Mouse (Mus musculus): ENCODE data around the gene Hspa1l.
A peak's percentile ranks its signal among the peaks of the same experiment; 100 is the strongest.
"Not testable (repeated sequence)": the region's sequence is repeated elsewhere in the genome, so short reads cannot be mapped to it uniquely, and the experiment has no call there.

Gene Hspa1l

DNA sequence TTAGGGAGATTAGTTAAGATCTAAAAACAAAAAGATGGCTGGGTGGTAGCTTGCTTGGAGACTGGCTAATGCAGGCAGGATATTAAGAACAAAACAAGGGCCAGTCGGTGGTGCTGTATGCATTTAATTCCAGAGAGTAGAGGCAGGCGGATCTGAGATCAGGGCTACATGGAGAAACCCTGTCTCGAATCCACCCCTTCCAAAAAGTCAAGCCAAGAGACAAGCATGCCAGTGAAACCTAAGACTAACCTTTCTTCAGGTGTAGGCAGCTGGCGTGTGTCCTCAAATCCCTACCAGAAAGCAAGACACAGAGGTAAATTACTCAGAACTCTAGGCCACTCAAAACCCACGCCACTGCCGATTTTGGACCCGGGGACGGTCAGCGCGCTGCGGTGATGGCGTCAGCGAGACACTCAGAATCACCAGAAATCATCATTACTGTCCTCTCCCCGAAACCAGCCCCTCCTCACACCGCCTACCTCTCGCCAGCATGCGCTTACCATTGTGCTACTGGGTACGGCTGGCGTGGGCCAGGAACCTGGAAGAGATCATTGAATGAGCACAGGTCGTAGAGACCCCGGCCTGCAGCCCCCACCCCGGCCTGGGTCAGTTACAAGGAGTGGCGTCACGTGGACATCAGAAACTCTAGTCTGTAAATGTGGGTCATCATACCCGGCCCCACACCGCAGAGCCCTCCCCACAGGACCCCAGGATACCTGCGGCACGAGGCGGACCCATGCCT, 20.7 kb upstream of the Hspa1l start:
- DNase-seq (ENCODE audit: low spot score): no peak

- peak; percentile 80 for DNase-seq (ENCODE audit: low spot score)
These were observed 20.0 kb upstream of the Hspa1l start for GRCm38 (mm10) chr17:34952378-34953040.

DNA sequence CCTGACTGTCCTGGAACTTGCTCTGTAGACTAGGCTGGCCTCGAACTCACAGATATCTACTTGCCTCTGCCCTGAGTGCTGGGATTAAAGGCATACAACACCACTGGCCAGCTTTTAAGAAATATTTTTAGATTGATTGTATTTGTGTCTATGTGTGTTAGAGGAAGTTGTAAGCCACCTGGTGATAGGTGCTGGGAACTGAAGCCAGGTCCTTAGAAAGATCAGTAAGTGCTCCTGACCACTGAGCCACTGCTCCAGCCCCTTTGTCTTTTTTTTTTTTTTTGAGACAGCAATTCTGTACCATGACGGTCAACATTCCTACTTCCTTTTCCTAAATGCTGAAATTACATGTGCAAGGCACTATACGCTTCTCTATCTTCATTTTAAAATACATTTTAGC, 19.2 kb upstream of the Hspa1l start:
- DNase-seq (ENCODE audit: low spot score): no peak

GRCm38 (mm10) chr17:34953904-34954303, 18.6 kb upstream of the Hspa1l start:
- DNase-seq (ENCODE audit: low spot score): no peak

DNA sequence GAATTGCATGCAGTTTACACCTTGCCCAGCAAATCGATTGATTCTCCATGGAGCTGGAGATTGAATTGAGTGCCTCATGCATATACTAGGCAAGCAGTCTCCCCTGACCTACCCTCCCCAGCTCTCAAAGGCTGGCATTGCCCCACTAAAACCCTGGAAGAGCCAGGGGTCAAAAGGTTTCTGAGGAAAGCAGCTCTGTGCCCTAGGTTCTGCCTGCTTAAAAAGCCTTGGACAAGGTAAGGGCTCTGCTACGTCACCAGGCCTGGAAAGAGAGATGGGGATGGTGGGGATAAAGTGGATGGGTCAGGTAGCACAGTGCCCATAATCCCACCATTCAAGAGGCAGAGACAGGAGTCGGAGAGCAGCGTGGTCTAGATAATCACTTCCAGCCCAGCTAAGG, 17.7 kb upstream of the Hspa1l start:
- DNase-seq (ENCODE audit: low spot score): no peak

- no peak for DNase-seq (ENCODE audit: low spot score)
These were observed 16.6 kb upstream of the Hspa1l start for GRCm38 (mm10) chr17:34955884-34956283.

DNA sequence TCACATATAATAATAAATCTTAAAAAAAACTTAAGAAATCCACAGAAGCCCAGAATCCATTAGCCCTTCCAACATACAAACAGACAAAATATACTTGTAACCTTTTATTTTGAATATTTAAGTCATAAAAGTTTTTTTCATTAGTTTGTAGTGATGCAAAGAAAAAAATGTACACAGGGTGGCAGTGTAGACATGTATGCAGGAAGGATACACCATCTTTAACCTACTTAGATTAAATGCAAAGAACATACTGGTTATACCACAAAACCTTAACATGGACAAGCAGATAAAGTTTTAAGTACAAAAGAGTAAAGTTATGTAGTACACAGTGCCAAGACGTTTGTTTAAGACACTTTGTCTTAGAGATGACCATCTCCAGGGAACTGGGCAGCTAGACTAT, 16.2 kb upstream of the Hspa1l start:
- no peak for DNase-seq (ENCODE audit: low spot score)

DNA sequence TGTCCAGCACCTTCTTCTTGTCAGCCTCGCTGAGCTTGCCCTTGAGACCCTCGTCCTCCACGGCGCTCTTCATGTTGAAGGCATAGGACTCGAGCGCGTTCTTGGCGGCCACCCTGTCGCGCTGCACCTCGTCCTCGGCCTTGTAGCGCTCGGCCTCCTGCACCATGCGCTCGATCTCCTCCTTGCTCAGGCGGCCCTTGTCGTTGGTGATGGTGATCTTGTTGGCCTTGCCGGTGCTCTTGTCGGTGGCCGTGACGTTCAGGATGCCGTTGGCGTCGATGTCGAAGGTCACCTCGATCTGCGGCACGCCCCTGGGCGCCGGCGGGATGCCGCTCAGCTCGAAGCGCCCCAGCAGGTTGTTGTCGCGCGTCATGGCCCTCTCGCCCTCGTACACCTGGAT, 15.2 kb upstream of the Hspa1l start:
- not testable (repeated sequence) for DNase-seq (ENCODE audit: low spot score)

- DNase-seq (ENCODE audit: low spot score): not testable (repeated sequence)
These were observed 14.5 kb upstream of the Hspa1l start for GRCm38 (mm10) chr17:34957966-34958365.

- not testable (repeated sequence) for DNase-seq (ENCODE audit: low spot score)
These were observed 13.8 kb upstream of the Hspa1l start for GRCm38 (mm10) chr17:34958734-34959129.

DNA sequence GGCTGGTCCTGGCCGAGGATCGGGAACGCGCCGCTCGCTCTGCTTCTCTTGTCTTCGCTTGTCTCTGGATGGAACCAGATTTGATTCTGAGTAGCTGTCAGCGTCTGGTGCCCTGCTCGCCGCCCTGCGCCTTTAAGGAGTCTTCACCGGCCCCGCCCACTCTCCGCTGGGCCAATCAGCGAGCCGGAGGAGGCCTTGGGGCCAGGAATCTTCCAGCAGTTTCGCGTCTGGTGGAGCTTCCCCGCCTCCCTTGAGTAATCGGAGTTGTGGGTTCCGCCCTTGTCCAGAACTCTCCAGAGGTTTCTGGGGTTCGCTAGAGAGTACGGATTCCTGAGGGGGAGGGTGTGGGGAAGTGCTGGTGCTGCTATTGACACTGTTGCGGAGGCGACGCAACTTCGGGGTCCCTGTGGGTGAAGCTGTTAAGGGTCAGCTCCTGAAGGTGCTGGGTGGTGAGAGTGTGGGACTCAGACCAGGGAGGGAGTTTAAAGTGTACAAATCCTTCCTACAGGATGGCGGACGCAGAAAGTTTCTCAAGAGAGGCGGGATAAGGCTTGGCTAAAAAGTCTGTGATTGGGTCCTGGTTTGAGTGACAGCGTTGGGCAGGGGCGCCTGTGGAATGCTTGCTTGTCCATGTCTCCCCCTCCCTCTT, 13.2 kb upstream of the Hspa1l start, which contains the start of gene Hspa1b:
Hspa1b (minus strand) TSS at position 109 of the 649 bp plus-strand sequence.
- peak; percentile 84 for DNase-seq (ENCODE audit: low spot score)

- DNase-seq (ENCODE audit: low spot score): no peak
These were observed 12.5 kb upstream of the Hspa1l start for GRCm38 (mm10) chr17:34959881-34960515.

GRCm38 (mm10) chr17:34960702-34961493, 11.6 kb upstream of the Hspa1l start:
- DNase-seq (ENCODE audit: low spot score): no peak

- peak; percentile 48 for DNase-seq (ENCODE audit: low spot score)
These were observed 10.4 kb upstream of the Hspa1l start for GRCm38 (mm10) chr17:34962125-34962524.

- DNase-seq (ENCODE audit: low spot score): no peak
These were observed 9.7 kb upstream of the Hspa1l start for GRCm38 (mm10) chr17:34962841-34963240.

- DNase-seq (ENCODE audit: low spot score): no peak
These were observed 7.9 kb upstream of the Hspa1l start for GRCm38 (mm10) chr17:34964640-34965049.

- no peak for DNase-seq (ENCODE audit: low spot score)
These were observed 6.9 kb upstream of the Hspa1l start for GRCm38 (mm10) chr17:34965627-34966026.

- not testable (repeated sequence) for DNase-seq (ENCODE audit: low spot score)
These were observed 2.7 kb upstream of the Hspa1l start, which contains the start of gene Gm20481 for GRCm38 (mm10) chr17:34969822-34970221. Gene Gm20481, plus strand, starts transcription at chr17:34969912.

DNA sequence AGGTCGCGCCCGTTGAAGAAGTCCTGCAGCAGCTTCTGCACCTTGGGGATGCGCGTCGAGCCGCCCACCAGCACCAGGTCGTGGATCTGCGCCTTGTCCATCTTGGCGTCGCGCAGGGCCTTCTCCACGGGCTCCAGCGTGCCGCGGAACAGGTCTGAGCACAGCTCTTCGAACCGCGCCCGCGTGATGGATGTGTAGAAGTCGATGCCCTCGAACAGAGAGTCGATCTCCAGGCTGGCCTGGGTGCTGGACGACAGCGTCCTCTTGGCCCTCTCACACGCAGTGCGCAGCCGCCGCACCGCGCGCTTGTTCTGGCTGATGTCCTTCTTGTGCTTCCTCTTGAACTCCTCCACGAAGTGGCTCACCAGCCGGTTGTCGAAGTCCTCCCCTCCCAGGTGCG, 1.7 kb upstream of the Hspa1l start:
- DNase-seq (ENCODE audit: low spot score): not testable (repeated sequence)

DNA sequence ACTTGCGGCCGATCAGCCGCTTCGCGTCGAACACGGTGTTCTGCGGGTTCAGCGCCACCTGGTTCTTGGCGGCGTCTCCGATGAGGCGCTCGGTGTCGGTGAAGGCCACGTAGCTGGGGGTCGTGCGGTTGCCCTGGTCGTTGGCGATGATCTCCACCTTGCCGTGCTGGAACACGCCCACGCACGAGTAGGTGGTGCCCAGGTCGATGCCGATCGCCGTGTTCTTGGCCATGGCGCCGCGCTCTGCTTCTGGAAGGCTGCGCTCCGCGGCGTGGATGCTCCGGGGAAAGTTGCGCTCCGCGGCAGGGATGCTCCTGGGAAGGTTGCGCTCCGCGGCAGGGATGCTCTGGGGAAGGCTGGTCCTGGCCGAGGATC, 822 bp upstream of the Hspa1l start:
- not testable (repeated sequence) for DNase-seq (ENCODE audit: low spot score)
